Mouse (Mus musculus) lung, postnatal 0 days (tissue): Measurements from ENCODE around the gene Gm6993. TPM values are rescaled to one million over a fixed set of nuclear protein-coding genes. Genes with fewer than 3 reads are reported as not detected.

Experiments
- ATAC-seq: fragments of 200-750 bp; cut with Nextera tagmentation; 2 replicates; pipeline ENCODE4 v1.8.0; 2017; ENCODE audit warnings: moderate library complexity
- DNase-seq: peaks from one replicate; pipeline ENCODE4 v3.0.0-alpha.2; 2016; ENCODE audit warnings: low spot score
- H3K27ac ChIP-seq: fragments of 300-500 bp; sonication (generic); 2 replicates; pipeline ENCODE4 v1.5.1; 2014; ENCODE audit warnings: antibody characterized with exemption, mild to moderate bottlenecking, low read length, mixed read lengths
- H3K27me3 ChIP-seq: fragments of 300-500 bp; sonication (generic); replicated peaks from 2 replicates; pipeline ENCODE4 v1.6.1; 2014; ENCODE audit warnings: low read length, mixed read lengths; ENCODE audit not compliant: insufficient read depth
- H3K36me3 ChIP-seq: fragments of 300-500 bp; sonication (generic); 2 replicates; pipeline ENCODE4 v1.6.1; 2014; ENCODE audit warnings: low read length, mixed read lengths; ENCODE audit not compliant: insufficient read depth
- H3K4me1 ChIP-seq: fragments of 300-500 bp; sonication (generic); 2 replicates; pipeline ENCODE4 v1.6.1; 2014; ENCODE audit warnings: antibody characterized with exemption, low read depth, low read length, mixed read lengths; ENCODE audit not compliant: insufficient read depth
- H3K4me2 ChIP-seq: fragments of 300-500 bp; sonication (generic); replicated peaks from 2 replicates; pipeline ENCODE4 v1.6.1; 2014; ENCODE audit warnings: low read depth, mild to moderate bottlenecking, low read length, moderate library complexity, mixed read lengths
- H3K4me3 ChIP-seq: fragments of 300-500 bp; sonication (generic); 2 replicates; pipeline ENCODE4 v1.5.1; 2014; ENCODE audit warnings: low read depth, low read length
- H3K9ac ChIP-seq: fragments of 300-500 bp; sonication (generic); replicated peaks from 2 replicates; pipeline ENCODE4 v1.6.1; 2014; ENCODE audit warnings: low read depth, mild to moderate bottlenecking
- H3K9me3 ChIP-seq: fragments of 300-500 bp; sonication (generic); 2 replicates; pipeline ENCODE4 v1.6.1; 2016; ENCODE audit warnings: low read length, mixed read lengths
- CTCF ChIP-seq: IDR thresholded peaks from 2 replicates; pipeline ENCODE4 v1.5.1; 2016; ENCODE audit warnings: antibody characterized with exemption, mild to moderate bottlenecking
- EP300 ChIP-seq: IDR thresholded peaks from 2 replicates; pipeline ENCODE4 v1.6.1; 2016; ENCODE audit warnings: antibody characterized with exemption, mild to moderate bottlenecking, control low read depth
- WGBS: fragments of 180-500 bp; shearing (Covaris S2); extraction: QIAGEN DNeasy Blood & Tissue Kit; methylation state at CpG from one replicate; pipeline ENCODE4 v1.1.7; 2014; 5-methylcytosine and 5-hydroxymethylcytosine counted together
- polyA plus RNA-seq: library from polyadenylated mRNA; unstranded; fragments of >200 nt; fragmentation: Nextera tagmentation; extraction: Ambion mirVana; gene quantifications from 2 replicates; pipeline ENCODE4 v1.2.1, GENCODE M21; 2015

Gm6993 gene
- polyA plus RNA-seq: not detected in 2 replicates

DNA sequence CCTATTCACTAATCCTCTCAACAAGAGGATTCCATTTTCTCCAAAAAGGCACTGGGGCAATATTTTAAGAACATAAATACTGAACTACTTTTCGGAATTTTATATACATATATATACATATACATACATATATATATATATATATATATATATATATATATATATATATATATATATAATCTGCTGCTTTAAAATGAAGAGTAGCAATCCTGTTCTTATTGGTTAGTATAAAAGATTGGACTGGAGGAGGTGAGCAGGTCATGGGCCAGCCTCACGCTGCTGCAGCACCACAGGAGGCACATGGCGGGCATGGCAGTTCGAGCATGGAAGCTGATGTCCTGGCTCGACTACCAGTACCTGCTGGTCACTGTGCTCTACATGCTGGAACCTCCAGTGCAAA is at the start of gene Gm6993:
Gene Gm6993 (plus strand): TSS at position 301 of the 400 bp plus-strand sequence.
- WGBS: 93% methylated on average over 5 of the region's 5 CpGs
- H3K4me1 ChIP-seq: 0 out of 2 replicates have a peak, but pooled peaks cover 2% of the 10 kb centered on the region
- DNase-seq (no peak), ATAC-seq (no peak)
- H3K27ac ChIP-seq: no peak within 1 kb of the TSS
- H3K36me3 ChIP-seq: no peaks in the 10 kb centered on the region
- no peaks in the 10 kb centered on the region for H3K9me3 ChIP-seq
- no peak within 1 kb of the TSS for H3K4me2 ChIP-seq
- no peak within 1 kb of the TSS for H3K4me3 ChIP-seq
- H3K9ac ChIP-seq: no peak within 1 kb of the TSS
- TF ChIP-seq EP300 (no peak), CTCF (no peak)
- no peaks in the 10 kb centered on the region for H3K27me3 ChIP-seq

DNA sequence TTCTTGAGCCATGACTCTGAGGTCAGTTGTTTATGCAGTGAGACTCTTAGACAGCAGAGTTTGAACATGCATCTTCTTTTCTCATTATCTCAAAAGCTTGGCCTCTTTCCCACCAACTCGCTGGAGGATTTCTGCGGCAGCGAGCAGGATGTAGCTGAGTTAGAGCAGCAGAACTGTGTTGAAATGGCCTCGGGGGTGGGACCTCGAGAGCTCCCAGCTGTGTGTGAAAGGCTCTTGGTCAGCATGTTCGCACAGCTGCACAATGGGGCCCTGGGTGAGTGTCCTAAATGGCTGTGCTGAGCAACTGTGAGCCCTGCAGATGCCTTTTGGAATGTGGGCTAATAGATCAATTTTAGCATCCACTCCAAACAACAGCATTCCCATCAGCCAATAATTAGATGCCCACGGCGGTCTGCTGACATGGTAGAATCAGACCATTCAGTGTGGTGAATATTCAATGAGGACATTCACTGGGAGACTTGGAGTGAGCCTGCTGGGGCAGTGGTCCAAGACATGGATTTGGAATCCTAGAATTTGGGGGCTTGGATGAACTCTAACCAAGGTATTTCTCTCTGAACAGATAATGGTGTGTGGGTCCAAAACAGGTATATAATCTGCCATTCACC is 49.1 kb upstream of the Gm6993 start:
- Histone ChIP-seq H3K27ac (0 out of 2 replicates have a peak overlapping the region, but pooled peaks have one; percentile 15), H3K4me2 (no peak overlapping the region), H3K4me1 (0 out of 2 replicates have a peak, but pooled peaks cover 4% of the 10 kb centered on the region), H3K4me3 (no peak overlapping the region), H3K9ac (no peak overlapping the region), H3K36me3 (no peaks in the 10 kb centered on the region), H3K27me3 (no peaks in the 10 kb centered on the region), H3K9me3 (no peaks in the 10 kb centered on the region)
- WGBS: 33% methylated on average over 8 of the region's 8 CpGs
- TF ChIP-seq CTCF (no peak), EP300 (peak; percentile 76; the same call in 1 of the 2 replicates)
- ATAC-seq (peak; percentile 94), DNase-seq (peak; percentile 92)

DNA sequence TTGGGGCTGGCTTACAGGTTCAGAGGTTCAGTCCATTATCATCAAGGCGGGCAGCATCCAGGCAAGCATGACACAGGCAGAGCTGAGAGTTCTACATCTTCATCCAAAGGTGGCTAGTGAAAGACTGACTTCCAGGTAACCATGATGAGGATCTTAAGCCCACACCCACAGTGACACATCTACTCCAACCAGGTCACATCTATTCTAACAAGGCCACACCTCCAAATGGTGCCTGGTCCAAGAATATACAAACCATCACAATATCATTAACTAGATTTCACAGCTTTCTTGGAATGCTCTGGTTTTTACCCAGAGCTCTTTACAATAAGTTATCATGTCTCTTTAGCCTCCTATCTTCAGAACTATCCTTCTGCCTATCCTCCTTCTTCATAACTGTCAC is 38.1 kb upstream of the Gm6993 start:
- 100% methylated on average over 1 of the region's 1 CpGs for WGBS
- Histone ChIP-seq H3K27ac (no peak overlapping the region), H3K27me3 (no peaks in the 10 kb centered on the region), H3K4me2 (no peak overlapping the region), H3K4me3 (no peak overlapping the region), H3K36me3 (no peaks in the 10 kb centered on the region), H3K9me3 (no peaks in the 10 kb centered on the region), H3K9ac (no peak overlapping the region), H3K4me1 (no peaks in the 10 kb centered on the region)
- no peak for ATAC-seq
- TF ChIP-seq EP300 (no peak), CTCF (no peak)
- no peak for DNase-seq

DNA sequence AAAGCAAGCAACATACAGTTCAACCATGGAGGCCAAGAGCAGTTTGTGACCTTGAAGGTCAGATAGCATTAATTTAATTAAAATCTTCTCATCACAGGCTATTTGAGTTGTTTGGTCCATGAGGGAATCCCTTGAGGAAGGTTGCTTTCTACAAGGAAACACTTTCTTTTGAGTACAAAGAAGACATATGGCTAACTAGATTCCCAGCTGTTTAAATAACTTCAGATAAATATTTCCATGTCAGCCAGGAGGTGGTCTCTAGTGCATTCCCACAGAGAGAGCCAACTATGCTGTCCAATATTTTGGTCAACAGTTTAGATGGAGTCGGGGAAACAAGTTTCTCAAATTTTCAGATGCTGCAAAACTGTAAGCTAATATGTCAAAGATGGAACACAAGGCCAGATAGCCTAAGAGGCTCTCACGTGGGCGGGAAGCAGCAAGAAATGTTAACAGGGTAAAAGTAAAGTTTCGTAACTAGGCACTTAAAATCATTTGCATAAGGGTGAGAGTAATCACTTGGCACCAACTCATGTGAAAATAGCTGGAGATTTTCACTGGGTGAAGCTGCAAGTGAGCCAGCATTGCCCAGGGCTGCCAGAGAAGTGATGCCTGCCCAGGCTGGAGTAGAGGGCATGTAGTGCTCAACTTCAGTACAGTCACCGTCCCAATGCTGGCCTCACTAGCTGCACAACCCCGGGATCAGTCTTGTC is 36.7 kb upstream of the Gm6993 start:
- no peak overlapping the region for H3K4me2 ChIP-seq
- ATAC-seq: peak; percentile 75
- no peak overlapping the region for H3K9ac ChIP-seq
- WGBS: 49% methylated on average over 6 of the region's 6 CpGs
- peak; percentile 79 for DNase-seq
- H3K9me3 ChIP-seq: no peaks in the 10 kb centered on the region
- H3K27me3 ChIP-seq: no peaks in the 10 kb centered on the region
- H3K4me3 ChIP-seq: no peak overlapping the region
- no peak for TF ChIP-seq CTCF
- TF ChIP-seq EP300: peak; percentile 48
- no peaks in the 10 kb centered on the region for H3K36me3 ChIP-seq
- H3K27ac ChIP-seq: no peak overlapping the region
- no peaks in the 10 kb centered on the region for H3K4me1 ChIP-seq

DNA sequence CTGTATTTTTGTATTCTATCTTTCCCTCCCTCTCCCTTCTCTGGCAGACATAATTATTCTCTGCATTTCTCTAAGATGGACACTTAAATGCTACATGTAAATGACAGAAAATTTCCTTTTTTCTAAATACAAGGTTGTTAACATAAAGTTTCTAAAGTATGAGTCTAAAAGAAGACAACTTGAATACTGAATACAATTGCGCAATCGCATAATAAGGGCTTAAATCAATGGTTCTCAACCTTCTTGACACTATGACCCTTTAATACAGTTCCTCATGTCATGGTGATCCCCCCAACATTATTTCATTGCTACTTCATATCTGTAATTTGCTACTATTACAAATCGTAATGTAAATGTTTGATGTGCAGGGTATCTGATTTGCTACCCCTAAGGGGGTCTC is 35.7 kb upstream of the Gm6993 start:
- H3K9ac ChIP-seq: no peak overlapping the region
- no peak for DNase-seq
- H3K36me3 ChIP-seq: no peaks in the 10 kb centered on the region
- 97% methylated on average over 3 of the region's 3 CpGs for WGBS
- no peaks in the 10 kb centered on the region for H3K4me1 ChIP-seq
- no peak overlapping the region for H3K4me3 ChIP-seq
- no peak for TF ChIP-seq CTCF
- TF ChIP-seq EP300: no peak
- no peak overlapping the region for H3K27ac ChIP-seq
- H3K9me3 ChIP-seq: no peaks in the 10 kb centered on the region
- no peaks in the 10 kb centered on the region for H3K27me3 ChIP-seq
- no peak overlapping the region for H3K4me2 ChIP-seq
- no peak for ATAC-seq

DNA sequence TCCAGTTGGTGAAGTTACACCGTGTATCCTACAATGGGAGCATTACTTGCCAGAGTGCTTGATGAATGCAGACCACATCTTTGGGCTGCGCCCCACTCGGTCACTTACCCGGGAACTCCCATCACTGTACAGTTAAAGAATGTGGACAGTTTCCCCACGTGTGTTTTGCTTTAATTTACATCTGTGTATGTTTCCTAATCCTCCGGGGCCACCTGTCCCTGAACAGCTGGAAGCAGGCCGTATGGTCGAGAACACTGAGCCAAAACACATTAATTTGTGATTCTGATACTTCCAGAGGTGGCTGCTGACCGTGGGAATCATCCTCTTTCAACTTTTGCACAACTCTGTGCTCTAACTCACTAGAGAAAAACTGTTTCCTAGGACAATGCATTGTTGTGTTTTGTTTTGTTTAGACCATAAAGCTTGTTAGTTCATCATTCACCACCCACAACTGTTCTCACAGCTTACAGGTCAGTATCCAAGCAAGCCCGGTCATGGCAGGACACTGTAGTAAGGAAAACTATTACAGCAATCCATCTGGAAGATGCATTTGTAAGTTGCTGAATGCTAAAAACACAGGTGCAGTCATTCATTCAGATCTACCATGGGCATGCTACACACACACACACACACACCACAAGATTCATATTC is 34.5 kb upstream of the Gm6993 start:
- WGBS: 63% methylated on average over 10 of the region's 10 CpGs
- no peak overlapping the region for H3K27ac ChIP-seq
- DNase-seq (peak; percentile 13), ATAC-seq (no peak)
- H3K4me3 ChIP-seq: no peak overlapping the region
- H3K4me2 ChIP-seq: no peak overlapping the region
- H3K27me3 ChIP-seq: no peaks in the 10 kb centered on the region
- no peak overlapping the region for H3K9ac ChIP-seq
- H3K9me3 ChIP-seq: no peaks in the 10 kb centered on the region
- no peak for TF ChIP-seq CTCF
- no peak for TF ChIP-seq EP300
- no peaks in the 10 kb centered on the region for H3K4me1 ChIP-seq
- H3K36me3 ChIP-seq: no peaks in the 10 kb centered on the region
